Mouse (Mus musculus) liver, postnatal 0 days (tissue): ENCODE results near the gene Scube3.

Experiments used
- CTCF ChIP-seq: sonication (generic); IDR thresholded peaks from 2 replicates; pipeline ENCODE4 v1.5.1; 2016; ENCODE audit warnings: antibody characterized with exemption, low read depth
- EP300 ChIP-seq: IDR thresholded peaks from 2 replicates; pipeline ENCODE4 v1.6.1; 2016; ENCODE audit warnings: antibody characterized with exemption, low read depth, mild to moderate bottlenecking

- TF ChIP-seq CTCF = no peak
- no peak for TF ChIP-seq EP300
Measured at GRCm38 (mm10) chr17:28149734-28150133, 7.8 kb downstream of the Scube3 start.
